Mouse (Mus musculus) olfactory bulb, adult 2 months (tissue): ENCODE results near the gene Apobec2.

Experiments
- CTCF ChIP-seq: fragments of 200-500 bp; IDR thresholded peaks from 2 replicates; pipeline ENCODE4 v1.5.1; 2012; ENCODE audit warnings: low read depth, mild to moderate bottlenecking, low read length, moderate library complexity; ENCODE audit not compliant: insufficient read depth
- POLR2A ChIP-seq: fragments of 200-500 bp; IDR thresholded peaks from 2 replicates; pipeline ENCODE4 v1.6.1; 2012; ENCODE audit warnings: mild to moderate bottlenecking, low read depth, low read length, moderate library complexity; ENCODE audit not compliant: insufficient read depth

DNA sequence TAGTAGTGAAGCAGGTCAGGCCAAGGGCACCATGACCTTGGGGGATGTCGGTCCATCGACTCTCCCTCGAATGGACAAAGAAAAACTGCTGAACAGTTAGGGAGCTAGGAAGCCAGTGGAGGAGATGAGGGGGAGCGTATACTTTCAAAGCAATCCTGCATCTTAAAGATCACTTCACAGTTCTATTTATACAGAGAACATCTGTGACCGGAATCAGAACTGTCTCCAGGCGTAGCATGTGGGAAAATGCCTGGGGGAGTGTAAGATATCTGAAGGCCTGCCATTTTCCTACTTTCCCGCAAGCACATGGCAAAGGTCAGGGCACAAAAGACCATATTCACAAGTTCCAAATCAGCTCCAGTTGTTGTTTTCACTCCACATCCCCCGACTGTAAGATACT lies 59.7 kb downstream of the Apobec2 start:
- no peak for TF ChIP-seq POLR2A
- no peak for TF ChIP-seq CTCF
